Mouse (Mus musculus) mature B cell (primary cell): ENCODE measurements around the gene Mast4.

Source experiments
- in situ Hi-C: fragments of 300-500 bp; cut with MboI; formaldehyde crosslinking; loops from 2 replicates; pipeline ENCODE4 v1.14.3; 2019

Gene Mast4

DNA sequence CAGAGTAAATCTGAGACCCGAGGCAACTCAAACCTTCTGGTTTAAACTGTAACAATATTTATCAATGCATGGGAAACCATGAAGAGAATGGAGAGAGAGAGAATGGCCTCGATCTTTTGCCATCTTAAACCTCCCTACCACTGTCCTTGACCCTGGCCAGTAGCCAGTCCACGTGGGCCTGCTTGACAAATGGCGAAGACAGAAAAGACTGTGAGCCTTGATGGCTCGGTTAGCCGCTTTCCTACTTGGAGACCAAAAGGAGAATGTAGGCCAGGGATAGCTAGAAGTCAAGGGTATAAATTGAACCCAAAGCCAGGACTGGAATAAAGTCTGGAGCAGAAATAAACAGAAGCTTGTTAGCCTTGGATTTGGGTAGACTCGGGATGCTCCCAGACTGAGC, 640.1 kb downstream of the Mast4 start:
- in situ Hi-C loops = loop anchor here (25.0 kb wide), 1 partner anchor 218 kb away; no protein-coding TSS in a partner anchor

DNA sequence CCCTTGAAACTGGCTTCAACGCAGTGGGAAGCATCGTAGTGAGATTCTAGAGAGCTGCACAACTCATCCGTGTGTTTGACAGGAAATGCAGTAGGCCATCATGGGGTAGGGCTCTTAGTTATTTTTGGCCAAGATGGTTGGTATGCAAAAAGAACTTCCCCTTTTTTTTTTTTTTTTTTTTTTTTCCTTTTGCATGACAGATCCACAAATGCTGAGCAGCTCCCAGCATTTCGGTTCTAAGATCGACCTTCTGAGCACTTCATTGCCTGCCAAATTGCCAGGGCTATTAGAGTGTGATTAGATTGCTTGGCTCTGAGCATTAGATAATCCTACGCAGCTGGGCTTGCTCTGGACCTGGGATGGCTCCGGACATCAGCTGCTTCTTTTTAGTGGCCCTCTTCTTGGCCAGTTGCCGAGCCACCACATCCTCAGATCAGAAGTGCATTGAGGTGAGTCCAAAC, 640.9 kb downstream of the Mast4 start, which contains the start of gene Cd180:
Cd180 (plus strand) TSS at position 218 of the 461 bp plus-strand sequence.
- in situ Hi-C loops = loop anchor here (25.0 kb wide), 1 partner anchor 219 kb away; no protein-coding TSS in a partner anchor

DNA sequence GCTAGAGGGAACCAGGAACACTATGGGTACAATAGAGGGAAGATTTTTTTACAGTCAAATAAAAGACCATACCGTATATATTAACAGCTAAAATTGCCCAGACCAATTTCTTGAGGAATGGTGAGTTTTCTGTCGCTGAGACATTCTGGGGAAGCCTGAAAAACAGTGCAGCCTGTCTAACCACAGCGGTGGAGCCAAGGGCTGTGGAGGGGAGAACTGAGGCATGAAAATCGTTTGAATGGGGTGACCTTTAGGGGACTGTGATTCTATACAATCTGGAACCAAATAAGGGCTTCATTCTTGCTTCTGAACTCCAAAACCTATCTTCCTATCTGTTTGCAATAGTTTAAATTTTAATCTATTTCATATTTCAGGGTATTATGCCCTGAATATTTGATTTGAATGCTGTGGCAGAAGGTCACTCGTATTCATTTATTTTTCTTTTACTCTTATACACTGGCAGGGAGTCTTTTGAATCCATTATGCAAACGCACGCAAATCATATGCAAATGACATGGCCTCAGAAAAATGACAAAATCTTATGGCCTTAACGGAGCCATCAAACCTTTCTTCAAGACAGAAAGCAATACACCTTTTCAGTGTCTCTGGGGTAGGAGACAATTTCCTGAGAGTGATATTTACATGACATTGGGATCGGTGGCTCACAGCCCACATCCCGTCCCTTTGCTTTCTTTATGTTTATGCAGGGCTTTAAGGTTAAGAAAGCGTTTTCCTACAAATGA, 642.7 kb downstream of the Mast4 start:
- in situ Hi-C loops = loop anchor here (25.0 kb wide), 1 partner anchor 221 kb away; no protein-coding TSS in a partner anchor

DNA sequence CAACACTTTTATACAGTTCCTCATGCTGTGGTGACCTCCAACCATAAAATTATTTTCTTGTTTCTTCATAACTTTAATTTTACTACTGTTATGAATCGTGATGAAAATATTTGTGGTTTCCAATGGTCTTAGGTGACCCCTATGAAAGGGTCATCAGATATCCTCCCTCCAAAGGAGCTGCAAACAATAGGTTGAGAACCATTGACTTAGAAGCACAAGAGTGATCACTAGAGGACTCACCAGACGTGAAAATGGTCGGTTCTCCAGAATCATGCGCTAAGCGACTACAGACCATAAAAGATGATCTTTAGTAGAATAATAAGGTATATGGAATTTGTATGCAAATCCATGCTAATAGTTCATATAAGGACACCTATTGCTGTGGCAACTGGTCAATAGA, 644.1 kb downstream of the Mast4 start:
- in situ Hi-C loops = loop anchor here (25.0 kb wide), 1 partner anchor 222 kb away; no protein-coding TSS in a partner anchor

DNA sequence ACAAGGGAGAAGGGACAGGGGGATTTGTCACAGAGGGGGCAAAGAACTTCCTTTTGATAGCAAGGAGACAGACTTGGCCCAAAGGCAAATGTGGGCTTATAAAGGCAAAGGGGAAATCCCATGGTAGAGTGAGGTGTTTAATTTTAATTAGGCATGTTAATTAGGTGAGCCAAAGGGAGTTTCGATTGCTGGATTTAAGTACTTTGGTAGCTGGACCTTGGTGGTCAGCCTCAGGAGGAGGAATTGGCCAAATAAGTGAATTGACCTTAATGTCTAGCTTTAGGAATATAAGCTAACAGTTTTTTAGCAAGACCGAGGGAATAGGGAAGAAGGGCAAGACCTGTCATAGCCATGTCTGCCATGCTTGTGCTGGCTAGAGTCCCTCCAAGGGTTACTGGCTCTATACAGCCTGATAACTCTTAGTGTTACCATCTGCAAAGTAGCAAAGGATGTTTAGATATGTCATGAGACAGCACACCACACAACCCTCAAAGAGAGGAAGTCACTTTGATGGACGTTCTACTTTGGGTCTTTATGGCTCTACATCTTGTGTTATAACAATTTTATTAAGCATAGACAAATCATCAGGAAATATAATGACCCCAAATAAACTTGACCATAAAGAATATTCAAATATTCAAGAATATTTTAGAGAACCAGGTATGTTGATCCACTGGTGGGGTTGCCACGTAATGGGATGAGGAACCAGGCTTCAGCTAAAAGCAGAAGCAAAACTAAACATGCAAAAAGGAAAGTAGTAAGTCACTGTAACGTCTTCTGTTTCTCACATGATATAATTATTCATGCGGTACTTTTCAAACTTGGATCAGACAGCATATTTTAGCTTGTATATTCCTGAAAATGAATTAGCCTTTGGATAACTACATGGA, 644.9 kb downstream of the Mast4 start:
- in situ Hi-C loops = loop anchor here (25.0 kb wide), 1 partner anchor 223 kb away; no protein-coding TSS in a partner anchor

DNA sequence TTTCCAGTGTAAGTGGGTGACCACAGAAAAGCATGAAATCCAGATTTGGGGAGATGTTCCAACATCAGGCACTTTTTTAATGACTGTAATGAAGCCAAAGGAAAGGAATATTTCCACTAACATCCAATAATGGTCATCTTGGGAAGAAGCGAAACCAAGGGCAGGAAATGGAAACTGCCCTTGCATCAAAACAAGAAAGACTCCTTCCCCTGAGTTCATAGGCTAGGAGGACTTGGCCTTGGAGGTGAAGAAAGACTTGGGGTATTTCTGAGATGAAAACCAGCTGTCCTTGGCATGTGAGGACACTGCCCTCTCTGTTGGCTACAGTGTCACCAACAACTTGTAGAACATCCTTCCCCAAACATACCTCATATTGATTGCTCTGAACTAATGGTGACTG, 646.2 kb downstream of the Mast4 start:
- in situ Hi-C loops = loop anchor here (25.0 kb wide), 1 partner anchor 224 kb away; no protein-coding TSS in a partner anchor

DNA sequence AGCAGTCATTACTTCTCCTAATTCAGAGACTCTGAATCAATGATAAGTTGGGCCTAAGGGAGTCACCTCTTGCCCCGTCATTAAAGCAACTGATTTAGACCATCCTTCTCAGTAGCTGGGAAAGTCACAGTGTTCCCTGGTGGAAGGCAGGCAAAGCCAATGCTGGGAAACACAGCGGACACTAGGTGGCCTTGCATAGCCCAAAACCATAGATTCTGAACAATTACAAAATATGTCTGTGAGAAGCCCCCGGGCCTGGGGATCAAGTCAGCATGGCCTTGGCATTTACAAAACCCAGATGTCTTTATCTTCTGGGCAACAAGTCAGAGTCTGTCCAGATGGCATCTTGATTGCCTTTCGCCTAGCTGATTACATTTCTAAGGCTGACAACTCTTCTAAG, 649.4 kb downstream of the Mast4 start:
- in situ Hi-C loops = loop anchor here (5.0 to 25.0 kb wide), 2 partner anchors 57 to 227 kb away; no protein-coding TSS in a partner anchor
